Mouse (Mus musculus) monocyte, adult 2 months (primary cell): ENCODE measurements around the gene Zfp354c.

Source experiments
- DNase-seq, 2 experiments: peaks; one replicate each; pipeline ENCODE4 v3.0.0; 2022; ENCODE audit warnings: low spot score in 2 of 2, low read depth in 1 of 2

The Zfp354c gene

GRCm38 (mm10) chr11:50827010-50827953 lies at the start of gene Zfp354c:
Zfp354c (minus strand) TSS chr11:50827724.
- peak in 1 of 2 experiments; percentile 18 for DNase-seq

DNA sequence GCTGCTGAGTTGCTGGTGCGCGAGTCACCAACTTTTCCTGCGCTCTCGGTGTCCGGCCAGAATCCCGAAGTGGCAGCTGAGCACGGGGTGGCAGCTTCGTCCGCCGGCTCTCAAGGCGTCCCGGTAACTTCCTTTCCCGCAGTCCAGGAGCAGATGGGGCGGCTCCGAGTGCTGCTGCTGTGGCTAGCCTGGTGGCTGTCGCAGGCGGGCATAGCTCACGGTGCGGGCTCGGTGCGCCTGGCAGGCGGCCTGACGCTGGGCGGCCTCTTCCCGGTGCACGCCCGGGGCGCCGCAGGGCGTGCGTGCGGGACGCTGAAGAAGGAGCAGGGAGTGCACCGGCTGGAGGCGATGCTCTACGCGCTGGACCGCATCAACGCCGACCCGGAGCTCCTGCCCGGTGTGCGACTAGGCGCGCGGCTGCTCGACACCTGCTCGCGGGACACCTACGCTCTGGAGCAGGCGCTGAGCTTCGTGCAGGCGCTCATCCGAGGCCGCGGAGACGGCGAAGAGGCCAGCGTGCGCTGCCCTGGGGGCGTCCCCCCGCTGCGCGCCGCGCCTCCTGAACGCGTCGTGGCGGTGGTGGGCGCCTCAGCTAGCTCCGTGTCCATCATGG lies 23.6 kb upstream of the Zfp354c start:
- DNase-seq = no peak

GRCm38 (mm10) chr11:50850177-50850735 lies 22.7 kb upstream of the Zfp354c start, which contains the start of gene Grm6:
Grm6 (plus strand) TSS chr11:50850685.
- DNase-seq = no peak

- no peak for DNase-seq
Measured at GRCm38 (mm10) chr11:50849310-50849709, 21.8 kb upstream of the Zfp354c start.

DNA sequence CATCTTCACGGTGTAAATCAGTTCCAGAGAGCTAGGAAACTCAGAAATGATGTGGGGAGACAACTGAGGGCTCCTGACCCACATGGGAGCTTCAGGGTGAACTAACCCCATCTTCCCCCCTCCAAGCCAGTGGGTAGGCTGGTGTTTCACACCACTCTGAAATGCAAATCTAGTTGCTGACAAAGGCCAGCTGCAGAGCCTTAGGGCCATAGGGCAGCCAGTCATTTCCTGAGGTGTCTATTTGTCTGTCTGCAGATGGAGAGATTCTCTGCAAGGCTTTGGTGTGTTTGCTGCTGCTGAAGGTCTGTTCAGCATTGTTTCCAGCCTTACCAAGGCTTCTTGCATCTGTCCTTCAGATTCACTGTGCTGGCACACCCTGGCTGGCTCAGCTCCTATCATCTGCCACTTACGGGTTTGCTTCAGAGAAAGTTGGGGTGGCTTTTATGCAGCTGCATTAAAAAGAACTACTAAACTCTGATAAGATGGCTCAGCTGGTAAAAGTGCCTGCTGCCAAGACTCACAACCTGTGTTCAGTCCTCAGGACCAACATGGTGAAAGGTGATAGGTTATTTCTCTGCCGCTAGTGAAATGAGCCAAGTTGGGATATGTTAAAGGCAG lies 21.1 kb upstream of the Zfp354c start:
- no peak for DNase-seq

GRCm38 (mm10) chr11:50847047-50847446 lies 19.5 kb upstream of the Zfp354c start:
- no peak for DNase-seq

GRCm38 (mm10) chr11:50845951-50846350 lies 18.4 kb upstream of the Zfp354c start:
- DNase-seq = no peak

DNA sequence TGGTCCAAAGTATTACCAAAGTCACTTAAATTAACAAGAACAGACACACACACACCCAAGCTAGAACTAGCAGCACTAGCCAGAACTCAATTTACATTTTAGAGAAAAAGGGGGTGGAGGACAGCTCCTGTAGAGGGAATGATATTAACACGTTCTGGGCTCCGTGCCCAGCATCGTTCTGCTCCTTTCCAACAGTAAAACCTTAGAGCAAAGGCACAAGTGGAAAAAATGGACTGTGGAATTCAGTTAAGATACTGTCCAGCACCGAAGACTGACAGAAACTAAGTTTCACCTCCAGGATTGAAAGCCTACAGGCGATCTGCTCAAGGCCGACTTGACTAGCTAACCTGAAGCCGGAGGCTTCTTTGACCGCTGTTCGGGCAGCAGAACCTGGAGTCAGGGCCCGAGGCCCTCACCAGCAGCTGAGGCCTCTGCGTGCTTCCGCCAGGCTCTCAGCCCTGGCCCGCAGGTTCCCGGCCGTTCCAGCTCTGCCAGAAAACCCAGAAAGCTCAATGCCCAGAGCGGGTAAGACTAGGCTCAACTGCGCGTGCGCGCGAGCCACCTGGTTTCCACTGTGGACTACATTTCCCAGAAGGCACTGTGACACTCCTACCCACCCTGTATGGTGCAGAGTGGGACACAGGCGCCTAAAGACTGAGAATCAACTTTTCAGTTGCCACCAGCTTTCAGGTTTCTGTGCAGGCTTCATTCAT lies 13.7 kb upstream of the Zfp354c start, which contains the start of gene Zfp879:
TSS of gene Zfp879 (minus strand) at position 530 of the 713 bp plus-strand sequence.
- DNase-seq = no peak

DNA sequence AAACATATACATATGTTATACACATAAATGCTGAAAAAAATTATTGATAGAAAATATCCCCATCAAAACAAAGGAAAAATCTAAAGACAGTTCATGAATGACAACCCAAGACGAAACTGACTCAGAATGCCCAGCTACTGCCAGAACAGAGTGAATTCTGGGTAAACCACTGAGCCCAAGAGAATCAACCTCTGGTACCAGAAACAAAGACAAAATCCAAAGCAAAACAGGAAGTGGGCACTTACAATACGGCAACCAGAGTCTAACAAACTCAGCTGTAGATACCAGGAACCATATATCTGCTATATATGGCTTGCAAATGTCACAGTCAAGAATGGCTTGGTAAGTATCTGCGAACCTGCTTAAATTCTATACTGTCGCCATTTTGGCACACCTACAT lies 8.2 kb upstream of the Zfp354c start:
- DNase-seq = no peak

DNA sequence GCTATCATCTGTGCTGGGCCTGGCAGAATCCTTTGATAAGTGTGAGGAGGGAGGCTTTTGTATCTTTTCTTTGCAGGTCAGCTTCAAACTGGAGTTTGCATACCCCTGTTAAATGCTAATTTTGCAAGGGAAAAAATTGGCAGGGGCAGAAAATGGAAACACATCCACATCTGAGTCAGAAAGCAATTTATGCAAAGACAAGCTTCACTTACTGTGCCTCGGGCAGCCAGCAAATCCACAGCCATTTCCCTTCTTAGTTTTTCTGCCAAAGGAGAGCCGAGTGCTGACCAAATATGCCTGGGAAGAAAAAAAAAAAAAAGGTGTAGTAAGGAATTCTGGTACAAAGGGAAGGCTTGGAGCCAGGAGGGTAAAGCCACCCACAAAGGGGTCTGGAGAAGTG lies 1.3 kb downstream of the Zfp354c start:
- DNase-seq = no peak

- DNase-seq = no peak
Measured at GRCm38 (mm10) chr11:50814233-50814632, 13.3 kb downstream of the Zfp354c start.

DNA sequence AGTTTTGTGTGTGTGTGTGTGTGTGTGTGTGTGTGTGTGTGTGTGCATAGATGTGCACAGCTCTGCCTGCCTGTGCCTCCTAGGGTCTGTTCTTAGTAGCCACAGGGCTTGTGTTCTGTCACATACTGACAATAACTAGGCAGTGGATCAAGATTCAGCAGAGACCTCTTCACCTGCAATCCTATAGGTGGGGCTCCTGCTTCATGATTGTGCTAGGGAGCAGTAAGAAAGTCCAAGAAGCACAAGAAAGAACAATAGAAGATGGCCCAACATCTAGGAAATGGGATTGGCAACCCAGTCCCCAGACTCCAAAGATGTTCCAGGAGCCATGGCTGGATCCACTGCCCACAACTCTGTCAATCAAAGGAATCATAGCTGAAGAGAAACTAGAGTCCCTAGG lies 28.7 kb downstream of the Zfp354c start:
- no peak for DNase-seq

GRCm38 (mm10) chr11:50797674-50798073 lies 29.9 kb downstream of the Zfp354c start:
- no peak for DNase-seq

GRCm38 (mm10) chr11:50771006-50771405 lies 56.5 kb downstream of the Zfp354c start:
- DNase-seq = no peak

DNA sequence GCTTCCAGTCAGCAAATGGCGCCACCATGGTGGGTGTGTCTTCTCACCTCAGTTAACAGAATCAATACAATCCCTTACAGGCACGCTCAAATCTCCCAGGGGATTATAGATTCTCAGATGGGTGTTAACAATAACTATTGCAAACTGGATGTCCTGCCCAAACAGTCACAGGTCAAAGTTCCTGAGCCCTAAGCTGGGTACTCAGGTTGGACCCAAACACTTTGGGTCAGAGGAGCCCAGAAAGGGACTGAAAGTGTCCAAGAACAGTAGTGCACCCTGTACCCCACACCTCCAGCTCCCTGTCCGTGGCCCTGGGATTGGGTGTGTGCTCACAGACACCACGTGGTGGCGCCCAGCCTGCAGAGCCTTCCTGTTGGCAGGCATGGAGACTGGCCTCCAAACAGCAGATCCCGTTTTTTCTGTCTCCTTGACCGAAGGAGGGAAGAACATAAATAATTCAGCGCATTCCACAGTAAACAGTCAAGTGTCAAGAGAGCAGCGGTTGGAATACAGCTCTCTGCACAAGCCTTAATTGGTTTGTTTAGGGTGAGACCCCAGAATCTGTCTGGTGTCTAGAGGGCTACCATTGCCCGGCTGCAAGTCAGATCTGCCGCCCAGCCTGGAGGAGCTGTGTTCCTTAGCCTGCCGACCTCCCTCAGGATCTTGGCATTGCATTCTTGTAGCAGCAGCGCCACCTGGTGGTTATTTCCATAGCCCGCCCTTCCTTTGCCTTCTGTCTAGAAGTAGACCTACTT lies 58.4 kb downstream of the Zfp354c start:
- DNase-seq = peak; percentile 12 to 42

- DNase-seq = no peak
Measured at GRCm38 (mm10) chr11:50767039-50767438, 60.5 kb downstream of the Zfp354c start.

DNA sequence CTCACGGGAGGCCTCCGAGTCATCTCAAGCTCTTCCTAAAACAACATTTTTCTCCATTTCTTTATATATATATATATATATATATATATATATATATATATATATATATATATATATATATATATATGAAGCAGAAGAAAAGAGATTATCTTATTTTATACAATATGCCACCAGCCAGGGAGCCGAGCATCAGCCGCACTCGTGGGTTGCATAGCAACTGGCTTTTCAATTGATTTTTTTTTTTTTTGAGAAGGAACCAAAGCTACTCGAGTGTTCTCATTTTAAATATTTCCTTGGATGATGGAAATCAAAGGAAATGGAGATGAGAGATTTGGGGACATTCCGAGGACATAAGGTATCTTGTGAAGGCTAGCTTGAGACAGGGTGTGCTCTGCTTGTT lies 61.1 kb downstream of the Zfp354c start:
- no peak for DNase-seq
